Mouse (Mus musculus) spleen, adult 18-20 months (tissue): ENCODE measurements around the gene Rnf20.
"Not testable (repeated sequence)": the region's sequence is repeated elsewhere in the genome, so short reads cannot be mapped to it uniquely, and the experiment has no call there.

ENCODE experiments used
- DNase-seq, 2 experiments: peaks; one replicate each; pipeline ENCODE4 v3.0.0; 2022; ENCODE audit warnings: mixed read lengths in 2 of 2

Rnf20 gene

DNA sequence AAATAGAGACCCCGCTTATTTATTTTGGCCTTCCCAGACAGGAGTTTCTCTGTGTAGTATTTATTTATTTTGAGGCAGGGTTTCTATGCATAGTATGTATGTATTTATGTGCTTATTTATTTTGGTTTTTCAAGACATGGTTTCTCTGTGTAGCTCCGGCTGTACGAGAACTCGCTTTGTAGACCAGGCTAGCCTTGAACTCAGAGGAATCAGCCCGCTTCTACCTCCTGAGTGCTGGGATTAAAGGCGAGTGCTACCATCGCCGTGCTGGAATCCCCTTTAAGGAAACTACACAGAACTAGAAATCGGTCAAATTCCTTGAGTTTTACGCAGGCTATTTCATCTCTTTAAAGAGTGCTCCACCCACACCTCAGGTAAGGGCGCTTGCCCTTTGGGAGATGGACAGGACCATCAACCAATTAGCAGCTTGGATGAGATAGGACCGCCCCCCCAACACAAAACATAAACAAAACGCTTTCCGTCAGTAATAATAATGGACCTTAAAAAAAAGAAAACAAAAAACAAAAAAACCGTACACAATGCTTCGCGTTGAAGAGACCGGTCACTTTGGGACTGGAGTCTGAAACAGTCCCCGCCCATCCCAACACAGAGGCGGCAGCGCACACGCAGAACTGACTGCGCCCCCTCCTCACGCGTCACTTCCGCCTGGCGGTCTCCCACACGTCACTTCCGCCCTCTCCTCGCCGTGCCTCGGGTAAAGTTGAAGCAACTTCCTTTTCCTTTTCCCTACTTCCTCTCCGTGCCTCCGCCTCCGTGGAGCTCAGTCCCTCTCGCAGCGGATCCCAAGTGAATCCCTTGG is at the start of gene Rnf20:
TSS of gene Rnf20 (plus strand) at position 688 of the 820 bp plus-strand sequence.
- DNase-seq = peak; percentile 90 to 92

GRCm38 (mm10) chr4:49583965-49584831 is 47.6 kb upstream of the Rnf20 start:
- DNase-seq = no peak

DNA sequence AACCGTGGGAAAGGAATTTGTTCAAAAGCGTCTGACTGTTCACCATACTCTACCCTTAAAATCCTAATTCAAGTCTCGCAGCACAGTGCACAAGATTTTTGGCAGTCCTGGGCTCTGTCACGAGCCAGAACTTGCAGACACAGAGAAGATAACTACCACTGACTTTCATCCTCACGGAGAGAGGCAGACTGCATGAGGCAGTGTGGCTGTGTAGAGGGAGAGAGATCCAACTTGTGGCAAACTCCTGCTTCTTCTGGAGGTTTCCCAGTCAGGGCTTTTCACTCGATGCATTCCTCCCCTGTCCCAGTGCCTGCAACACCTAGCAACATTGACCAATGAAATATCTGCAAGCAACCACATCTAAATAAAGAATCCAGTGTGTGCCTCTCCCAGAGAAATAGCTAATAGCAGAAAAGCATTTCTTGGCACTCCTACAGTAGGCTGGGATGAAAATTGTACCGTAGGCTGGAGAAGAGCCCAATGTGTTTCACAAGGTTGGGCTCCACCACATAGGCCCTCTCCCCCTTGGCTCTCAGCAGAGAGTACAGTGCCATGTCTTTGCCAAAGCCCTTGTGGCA is 46.2 kb upstream of the Rnf20 start:
- no peak for DNase-seq

GRCm38 (mm10) chr4:49586811-49587210 is 45.0 kb upstream of the Rnf20 start:
- DNase-seq = no peak

DNA sequence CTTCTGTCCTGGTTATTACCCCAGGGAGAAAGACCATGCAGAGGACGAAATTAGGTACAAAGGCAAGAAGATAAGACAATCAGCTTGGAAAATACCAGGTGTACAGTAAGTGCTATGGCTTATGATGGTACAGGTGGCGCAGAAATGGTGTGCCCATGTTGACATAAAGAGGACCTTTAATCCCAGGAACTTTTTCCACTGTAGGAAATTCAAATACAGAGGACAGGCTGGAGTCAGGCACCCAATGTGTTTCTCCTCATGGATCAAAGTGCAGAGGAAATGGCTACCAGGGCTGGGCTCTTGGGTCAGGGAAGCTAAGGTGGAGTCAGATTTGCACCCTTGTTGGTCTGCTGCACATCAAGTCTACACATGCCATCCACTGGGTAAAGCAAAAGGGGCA is 41.7 kb upstream of the Rnf20 start:
- no peak for DNase-seq

GRCm38 (mm10) chr4:49596846-49597182 is 35.0 kb upstream of the Rnf20 start:
- DNase-seq = no peak

DNA sequence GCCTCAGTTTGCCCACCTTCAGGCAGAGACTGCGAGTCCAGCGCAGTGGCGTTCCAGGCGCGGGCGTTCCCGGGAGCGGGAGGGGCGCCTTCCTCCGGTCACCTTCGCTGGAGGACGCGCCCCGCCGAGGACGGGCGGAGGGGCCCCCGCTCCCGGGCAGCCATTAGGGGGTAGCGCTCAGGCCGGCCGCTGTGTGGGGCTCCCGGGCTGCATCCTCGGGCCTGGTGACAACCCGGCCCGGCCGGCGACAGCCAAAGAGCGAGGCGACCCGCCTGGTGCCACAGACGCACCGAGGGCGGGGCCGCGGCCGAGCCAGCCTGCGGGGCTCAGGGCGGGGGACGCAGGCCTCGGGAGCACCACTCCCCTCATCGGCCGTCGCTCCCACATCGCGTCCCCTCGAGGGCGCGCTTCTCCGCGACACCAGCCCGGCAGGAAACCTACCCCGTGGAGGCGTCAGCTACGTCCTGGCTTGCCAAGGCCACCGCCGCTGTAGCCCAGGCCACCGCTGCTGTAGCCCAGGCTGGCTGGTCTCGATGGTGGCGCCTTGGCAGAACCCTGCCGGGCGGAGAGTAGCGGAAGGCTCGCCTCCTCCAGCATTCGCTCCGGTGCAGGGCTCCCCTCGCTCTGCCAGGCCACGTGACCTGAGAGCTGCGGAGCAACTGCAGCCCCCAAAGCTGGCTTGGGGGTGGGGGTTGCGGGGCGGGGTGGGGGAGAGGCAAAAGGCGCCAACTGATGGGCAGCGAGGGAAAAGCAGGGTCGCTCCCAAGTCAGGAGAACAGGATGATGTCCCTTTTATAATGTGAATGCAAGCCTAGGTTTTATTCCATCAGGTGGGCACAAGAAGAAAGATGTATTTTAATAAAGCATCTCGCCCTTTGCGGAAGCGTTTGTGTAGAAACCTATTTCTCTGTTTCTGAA is 34.4 kb upstream of the Rnf20 start, which contains the start of gene Tmem246:
TSS of gene Tmem246 (minus strand) at position 694 of the 918 bp plus-strand sequence.
- peak; percentile 3 to 5 for DNase-seq

- no peak for DNase-seq
Observed at GRCm38 (mm10) chr4:49603161-49603560, 28.6 kb upstream of the Rnf20 start.

DNA sequence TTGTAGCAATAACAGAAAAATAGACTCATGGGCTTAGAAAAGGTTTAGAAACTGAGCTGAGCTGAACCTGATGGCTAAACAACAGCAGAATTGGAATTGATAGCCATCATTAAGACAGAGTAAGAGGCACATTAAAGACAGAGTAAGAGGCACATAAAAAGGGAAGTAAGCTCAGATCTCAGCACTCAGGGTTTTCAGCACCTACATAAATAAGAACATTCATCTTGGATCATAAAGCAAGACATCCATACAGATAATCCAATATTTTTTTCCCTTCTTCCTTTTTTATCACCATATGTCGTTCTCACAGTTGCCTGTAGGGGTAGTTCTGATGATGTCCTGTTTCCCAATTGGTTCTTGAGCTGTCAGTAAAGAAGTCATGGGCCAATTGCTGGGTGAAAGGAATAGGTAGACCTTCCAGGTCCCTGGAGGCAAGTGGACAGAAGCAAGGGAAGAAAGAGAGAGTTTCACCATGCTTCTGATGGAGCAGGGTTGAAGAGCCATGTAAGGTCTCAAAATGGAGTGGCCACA is 27.7 kb upstream of the Rnf20 start:
- no peak for DNase-seq

DNA sequence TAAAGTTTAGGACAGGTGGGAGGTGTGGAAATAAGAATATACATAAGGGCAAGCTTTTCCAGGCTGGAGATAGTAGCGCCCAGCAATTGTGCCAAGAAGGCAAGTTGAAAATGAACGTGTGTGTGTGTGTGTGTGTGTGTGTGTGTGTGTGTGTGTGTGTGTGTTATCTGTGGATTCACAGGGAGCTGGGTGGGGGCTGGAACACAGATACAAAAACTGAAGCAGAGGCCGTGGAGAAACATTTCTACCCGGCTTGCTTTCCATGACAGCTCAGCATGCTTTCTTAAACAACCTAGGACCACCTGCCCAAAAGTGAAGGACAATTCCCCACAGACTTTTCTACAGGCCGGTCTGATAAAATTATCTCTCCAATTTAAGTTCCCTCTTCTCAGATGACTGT is 27.2 kb upstream of the Rnf20 start:
- DNase-seq = no peak

- no peak for DNase-seq
Observed at GRCm38 (mm10) chr4:49605459-49605858, 26.3 kb upstream of the Rnf20 start.

DNA sequence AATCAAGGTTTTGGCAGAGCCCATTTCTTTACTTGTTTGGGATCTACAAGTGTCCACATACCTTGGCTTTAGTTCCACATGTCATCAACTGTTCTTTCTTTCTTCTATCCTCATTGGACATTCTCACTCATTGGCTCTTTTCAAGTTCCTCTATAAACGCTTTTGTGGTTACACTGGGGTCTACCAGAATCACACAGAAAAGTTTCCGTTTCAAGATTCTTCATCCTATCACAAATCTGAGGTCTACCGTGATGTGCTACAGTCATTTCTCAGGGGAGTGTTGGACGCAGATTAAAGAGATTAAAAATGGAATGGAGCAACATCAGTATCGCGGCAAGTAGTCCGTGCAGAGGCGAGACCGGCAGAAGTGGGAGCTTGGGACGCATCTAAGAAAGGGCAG is 14.9 kb upstream of the Rnf20 start:
- no peak for DNase-seq

GRCm38 (mm10) chr4:49619861-49620260 is 11.9 kb upstream of the Rnf20 start:
- DNase-seq = not testable (repeated sequence)

- no peak for DNase-seq
Observed at GRCm38 (mm10) chr4:49622272-49622671, 9.5 kb upstream of the Rnf20 start.

DNA sequence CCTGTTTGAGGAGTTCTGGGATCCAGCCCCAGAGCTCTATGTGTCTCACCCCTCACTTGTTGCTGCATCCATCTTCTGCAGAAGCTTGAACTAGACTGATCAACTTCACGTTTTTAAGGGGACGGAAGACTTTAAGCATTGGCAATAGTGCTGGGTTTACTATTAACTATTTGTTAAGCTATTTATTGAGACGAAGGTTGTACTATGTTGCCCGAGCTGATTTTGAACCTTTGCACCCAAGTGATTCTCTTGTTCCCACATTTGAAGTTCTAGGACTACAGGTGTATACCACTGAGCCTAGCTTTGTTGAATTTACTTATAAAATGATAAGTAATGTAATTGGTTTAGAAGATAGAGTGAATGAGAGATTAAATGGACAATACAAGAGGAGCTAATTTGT is 7.9 kb upstream of the Rnf20 start:
- no peak for DNase-seq

GRCm38 (mm10) chr4:49624969-49625368 is 6.8 kb upstream of the Rnf20 start:
- not testable (repeated sequence) for DNase-seq

DNA sequence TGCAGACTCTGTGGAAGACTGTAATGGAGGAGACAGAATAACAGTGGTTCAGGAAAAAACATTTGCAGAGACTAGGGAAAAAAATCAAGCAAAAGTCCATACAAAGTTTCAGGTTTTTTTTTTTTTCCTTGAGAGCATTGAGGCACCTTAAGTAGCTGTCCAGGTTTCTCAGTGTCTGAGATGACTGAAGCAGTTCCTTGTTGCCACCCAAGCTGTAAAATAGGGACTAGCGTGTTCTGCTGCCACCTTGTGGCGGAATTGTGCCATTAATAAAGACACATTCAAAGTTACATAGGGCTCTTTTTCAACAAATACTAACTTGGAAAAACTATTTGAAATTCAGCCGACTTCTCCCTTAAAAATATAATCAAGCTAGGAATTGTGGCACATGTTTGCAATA is 4.8 kb upstream of the Rnf20 start:
- DNase-seq = peak; percentile 30 to 70

DNA sequence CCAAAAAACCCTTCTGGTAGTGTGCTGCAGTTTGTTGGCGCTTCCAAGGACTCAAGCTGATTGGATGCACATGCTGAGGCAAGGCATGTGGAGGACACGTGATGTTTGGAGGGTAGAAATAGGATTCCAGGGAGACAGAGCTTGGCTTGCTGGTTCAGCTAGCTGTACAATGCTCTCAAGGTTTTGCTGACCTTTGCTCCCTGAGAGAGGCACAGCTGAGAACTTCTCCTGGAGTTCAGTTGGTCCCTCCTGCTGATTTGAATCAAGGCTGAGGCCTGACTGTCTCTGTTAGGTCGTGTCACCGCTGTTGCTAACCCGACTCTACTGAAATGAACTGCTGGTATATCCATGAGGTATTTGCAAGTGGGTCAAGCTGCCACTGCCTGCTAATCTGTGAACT is 2.9 kb upstream of the Rnf20 start:
- DNase-seq = no peak

DNA sequence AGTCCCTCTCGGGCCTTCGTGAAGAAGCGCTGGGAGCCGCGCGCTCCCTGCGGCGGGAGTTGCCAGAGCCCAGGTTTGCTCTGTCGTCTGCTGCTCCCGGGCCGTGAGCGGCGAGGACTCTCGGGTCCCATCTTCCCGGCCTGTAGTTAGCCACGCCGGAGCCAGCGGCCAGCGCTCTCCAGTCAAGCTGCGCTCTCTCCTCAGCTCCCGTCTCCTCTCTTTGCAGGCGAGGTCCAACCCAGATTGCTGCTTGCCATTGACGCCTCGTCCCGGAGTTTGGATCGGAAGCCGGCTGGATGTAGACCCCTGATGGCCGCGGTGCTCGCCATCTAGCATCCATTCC is 304 bp downstream of the Rnf20 start:
- no peak for DNase-seq

GRCm38 (mm10) chr4:49637821-49638220 is 6.0 kb downstream of the Rnf20 start:
- no peak for DNase-seq

- DNase-seq = no peak
Observed at GRCm38 (mm10) chr4:49639913-49640312, 8.1 kb downstream of the Rnf20 start.

DNA sequence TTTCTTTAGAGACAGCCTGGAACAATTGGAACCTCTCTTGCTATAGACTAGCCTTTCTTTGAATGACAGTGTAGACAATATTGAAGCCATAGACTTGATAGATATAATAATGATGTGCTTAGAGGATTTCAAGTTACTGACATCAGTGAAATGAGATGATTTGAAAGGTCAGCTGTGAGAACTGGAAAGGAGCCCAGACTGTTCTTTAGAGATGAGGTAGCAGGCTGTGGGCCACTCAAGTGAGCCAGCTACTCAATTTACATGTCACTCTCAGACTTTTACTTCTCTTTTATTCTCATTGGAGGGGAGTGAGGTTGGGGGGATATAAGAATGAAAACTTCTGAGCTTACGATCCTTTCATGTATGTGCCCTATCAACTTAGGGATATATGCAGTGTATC is 27.6 kb downstream of the Rnf20 start:
- DNase-seq = no peak
